Mouse (Mus musculus) duodenum, adult 2 months (tissue): ENCODE data around the gene Rfx3. TPM values are rescaled to one million over a fixed set of nuclear protein-coding genes. Genes with fewer than 3 reads are reported as not detected.

Experiments
- polyA plus RNA-seq: library from polyadenylated mRNA; depleted of rRNA; stranded (reverse); fragments of >200 nt; gene quantifications from 2 replicates; pipeline ENCODE4 v1.2.3, GENCODE M21; 2012; ENCODE audit warnings: low replicate concordance; rRNA removed

The Rfx3 gene
- 0.34 and 0.60 TPM in 2 replicates for polyA plus RNA-seq

GRCm38 (mm10) chr19:28010471-28011395 is at the start of gene Rfx3:
Rfx3 (minus strand) TSS chr19:28011166.

